Mouse (Mus musculus): ENCODE measurements at regions not wholly inside any gene's neighbourhood (a gene's known extent, or its start where the extent isn't known, plus 50 kb on each side); places are given as distances from the start of the nearest gene placed in this dataset.

DNA sequence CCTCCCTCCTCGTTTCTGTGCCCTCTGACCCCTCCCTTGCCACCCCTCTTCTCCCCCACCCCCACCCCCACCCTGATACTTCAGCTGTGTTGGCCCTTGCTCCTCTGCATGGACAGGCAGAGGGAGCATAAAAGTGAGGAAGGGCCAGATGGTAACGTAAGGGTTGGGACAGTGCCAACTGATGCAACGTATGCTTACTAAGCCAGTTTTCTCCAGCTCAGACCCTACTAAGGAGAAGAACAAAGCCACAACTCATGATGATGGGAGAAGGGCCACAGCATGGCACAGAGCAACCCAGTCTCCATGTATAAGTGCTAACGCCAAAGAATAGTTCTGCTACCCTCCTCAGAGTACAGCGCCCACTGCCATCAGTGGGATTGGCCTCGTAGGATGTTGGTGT, 58.0 kb upstream of the Sh3gl3 start:
- ATAC-seq (replicated peaks in 1 of 2; ENCODE audit: insufficient read depth in 1 of 2, low FRiP score in 2 of 2, low TSS enrichment in 1 of 2, low read depth in 1 of 2, poor library complexity in 2 of 2, severe bottlenecking in 2 of 2): no peak

DNA sequence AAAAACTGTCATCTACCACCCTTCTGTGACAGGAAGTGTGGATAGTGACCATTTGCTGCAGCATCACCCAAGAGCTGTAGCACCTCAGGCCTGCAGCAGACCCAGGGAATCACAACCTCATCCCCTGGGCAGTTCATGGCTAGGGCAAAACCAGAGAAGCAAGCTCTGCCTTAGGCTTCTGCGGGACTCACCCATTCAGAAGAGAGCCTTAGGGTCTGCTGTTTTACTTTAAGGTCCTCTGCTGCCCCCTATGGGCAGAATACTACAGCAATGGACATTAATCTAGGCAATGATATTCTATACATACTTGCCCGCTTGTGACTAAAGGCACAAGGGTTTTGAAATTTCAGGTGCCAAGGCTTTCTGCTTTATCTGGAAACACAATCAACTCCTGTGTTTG, 54.4 kb upstream of the Sh3gl3 start:
- ATAC-seq (replicated peaks in 1 of 2; ENCODE audit: insufficient read depth in 1 of 2, low FRiP score in 2 of 2, low TSS enrichment in 1 of 2, low read depth in 1 of 2, poor library complexity in 2 of 2, severe bottlenecking in 2 of 2): peak; percentile 59 to 65; a peak in 3 of 4 replicates

DNA sequence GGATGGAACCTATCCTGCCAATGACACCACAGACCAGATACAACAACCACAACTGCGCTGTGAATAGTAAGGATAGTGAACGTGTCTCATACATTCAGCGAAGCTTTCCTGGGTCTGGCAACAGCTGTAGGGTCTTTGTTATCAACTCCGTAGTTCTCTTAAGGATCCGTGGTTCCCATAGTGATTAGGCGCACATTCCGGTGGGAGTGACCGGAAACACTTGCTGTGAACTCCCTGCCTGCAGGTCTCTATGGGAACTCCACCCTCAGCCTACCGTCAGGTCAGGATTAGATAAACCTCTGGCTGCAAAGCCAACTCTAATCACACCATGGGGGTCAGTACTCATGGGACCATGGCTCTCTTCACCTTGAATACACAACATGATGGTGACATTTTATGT, 53.8 kb upstream of the Sh3gl3 start:
- ATAC-seq (replicated peaks in 1 of 2; ENCODE audit: insufficient read depth in 1 of 2, low FRiP score in 2 of 2, low TSS enrichment in 1 of 2, low read depth in 1 of 2, poor library complexity in 2 of 2, severe bottlenecking in 2 of 2): no peak

GRCm38 (mm10) chr7:82121746-82122145, 51.9 kb upstream of the Sh3gl3 start:
- peak in 1 of 2 experiments; percentile 53; a peak in 2 of 4 replicates for ATAC-seq (replicated peaks in 1 of 2; ENCODE audit: insufficient read depth in 1 of 2, low FRiP score in 2 of 2, low TSS enrichment in 1 of 2, low read depth in 1 of 2, poor library complexity in 2 of 2, severe bottlenecking in 2 of 2)

Data from hematopoietic stem cell, adult 5-6 weeks (primary cell).